Mouse (Mus musculus) hindbrain, embryonic 16.5 days (tissue): ENCODE results near the gene Zfp970. TPM values are rescaled to one million over a fixed set of nuclear protein-coding genes. Genes with fewer than 3 reads are reported as not detected.
"Not testable (repeated sequence)": the region's sequence is repeated elsewhere in the genome, so short reads cannot be mapped to it uniquely, and the experiment has no call there.

Experiments
- ATAC-seq: fragments of 200-750 bp; cut with Nextera tagmentation; 2 replicates; pipeline ENCODE4 v1.8.0; 2017; ENCODE audit warnings: moderate TSS enrichment, moderate library complexity
- H3K27ac ChIP-seq: fragments of 300-500 bp; sonication (generic); 2 replicates; pipeline ENCODE4 v1.5.1; 2014; ENCODE audit warnings: low read depth, mild to moderate bottlenecking, control low read depth, low read length, moderate library complexity
- H3K27me3 ChIP-seq: fragments of 300-500 bp; sonication (generic); replicated peaks from 2 replicates; pipeline ENCODE4 v1.6.1; 2014; ENCODE audit warnings: low read length; ENCODE audit not compliant: control insufficient read depth, insufficient read depth
- H3K36me3 ChIP-seq: fragments of 300-500 bp; sonication (generic); 2 replicates; pipeline ENCODE4 v1.6.1; 2014; ENCODE audit warnings: mild to moderate bottlenecking, low read length, moderate library complexity, mixed read lengths; ENCODE audit not compliant: control insufficient read depth, insufficient read depth
- H3K4me1 ChIP-seq: fragments of 300-500 bp; sonication (generic); 2 replicates; pipeline ENCODE4 v1.6.1; 2014; ENCODE audit warnings: low read depth, low read length; ENCODE audit not compliant: control insufficient read depth, insufficient read depth
- H3K4me2 ChIP-seq: fragments of 300-500 bp; sonication (generic); 2 replicates; pipeline ENCODE4 v1.6.1; 2014; ENCODE audit warnings: mild to moderate bottlenecking, low read length, control low read depth, moderate library complexity
- H3K4me3 ChIP-seq: fragments of 300-500 bp; sonication (generic); 2 replicates; pipeline ENCODE4 v1.5.1; 2014; ENCODE audit warnings: mild to moderate bottlenecking, low read length, control low read depth, moderate library complexity
- H3K9ac ChIP-seq: fragments of 300-500 bp; sonication (generic); 2 replicates; pipeline ENCODE4 v1.6.1; 2014; ENCODE audit warnings: low read depth, mild to moderate bottlenecking, control low read depth, low read length, moderate library complexity
- H3K9me3 ChIP-seq: fragments of 300-500 bp; sonication (generic); 2 replicates; pipeline ENCODE4 v1.6.1; 2014; ENCODE audit warnings: mild to moderate bottlenecking, low read length, moderate library complexity; ENCODE audit not compliant: control insufficient read depth
- WGBS: fragments of 180-500 bp; shearing (Covaris S2); extraction: QIAGEN DNeasy Blood & Tissue Kit; methylation state at CpG from one replicate; pipeline ENCODE4 v1.1.7; 2014; 5-methylcytosine and 5-hydroxymethylcytosine counted together
- polyA plus RNA-seq: library from polyadenylated mRNA; unstranded; fragments of >200 nt; fragmentation: Nextera tagmentation; extraction: Ambion mirVana; gene quantifications from 2 replicates; pipeline ENCODE4 v1.2.1, GENCODE M21; 2015

Gene Zfp970
- polyA plus RNA-seq, 1 experiment from 2014 or later: 6.4 TPM

GRCm38 (mm10) chr2:177511972-177512371, 47.4 kb downstream of the Zfp970 start:
- H3K36me3 ChIP-seq, H3K27ac ChIP-seq, H3K27me3 ChIP-seq, H3K4me2 ChIP-seq, ATAC-seq, H3K9ac ChIP-seq, H3K9me3 ChIP-seq, H3K4me1 ChIP-seq, H3K4me3 ChIP-seq: not testable (repeated sequence)
- 89% methylated on average over 3 of the region's 3 CpGs for WGBS

GRCm38 (mm10) chr2:177513991-177514479, 49.5 kb downstream of the Zfp970 start:
- H3K4me2 ChIP-seq, H3K4me1 ChIP-seq, H3K9me3 ChIP-seq, H3K27ac ChIP-seq, H3K27me3 ChIP-seq, H3K9ac ChIP-seq, H3K36me3 ChIP-seq, H3K4me3 ChIP-seq, ATAC-seq: not testable (repeated sequence)
- 86% methylated on average over 4 of the region's 4 CpGs for WGBS

DNA sequence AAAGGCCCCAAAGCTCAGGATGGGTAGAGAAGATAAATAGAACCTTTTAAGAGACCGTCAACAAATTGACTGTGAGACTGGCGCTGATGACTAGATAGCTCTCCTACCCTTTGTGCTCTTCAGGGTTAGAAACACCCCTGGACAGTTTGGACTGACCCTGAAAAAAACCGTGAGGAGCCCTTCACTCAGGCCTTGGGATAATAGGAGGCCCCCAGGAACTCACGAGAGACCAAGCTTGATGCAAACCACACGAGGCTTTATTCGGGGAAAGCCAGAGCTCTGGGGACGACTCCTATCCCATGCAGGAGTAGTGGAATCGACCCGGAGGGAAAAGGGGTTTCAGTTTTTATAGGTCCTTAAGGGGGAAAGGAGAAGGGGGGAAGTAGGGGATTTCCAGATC, 53.2 kb downstream of the Zfp970 start:
- H3K9me3 ChIP-seq: not testable (repeated sequence)

GRCm38 (mm10) chr2:177518354-177518753, 53.8 kb downstream of the Zfp970 start:
- H3K9me3 ChIP-seq, H3K4me2 ChIP-seq, H3K27me3 ChIP-seq, H3K9ac ChIP-seq, ATAC-seq, H3K4me3 ChIP-seq, H3K36me3 ChIP-seq, H3K27ac ChIP-seq, H3K4me1 ChIP-seq: not testable (repeated sequence)
- WGBS: 88% methylated on average over 7 of the region's 7 CpGs

More for the DNA sequence above, 53.2 kb downstream of the Zfp970 start:
- not testable (repeated sequence) for H3K9ac ChIP-seq, H3K36me3 ChIP-seq, H3K27ac ChIP-seq, H3K4me3 ChIP-seq, ATAC-seq, H3K27me3 ChIP-seq, H3K4me2 ChIP-seq, H3K4me1 ChIP-seq
- WGBS: 86% methylated on average over 9 of the region's 9 CpGs

DNA sequence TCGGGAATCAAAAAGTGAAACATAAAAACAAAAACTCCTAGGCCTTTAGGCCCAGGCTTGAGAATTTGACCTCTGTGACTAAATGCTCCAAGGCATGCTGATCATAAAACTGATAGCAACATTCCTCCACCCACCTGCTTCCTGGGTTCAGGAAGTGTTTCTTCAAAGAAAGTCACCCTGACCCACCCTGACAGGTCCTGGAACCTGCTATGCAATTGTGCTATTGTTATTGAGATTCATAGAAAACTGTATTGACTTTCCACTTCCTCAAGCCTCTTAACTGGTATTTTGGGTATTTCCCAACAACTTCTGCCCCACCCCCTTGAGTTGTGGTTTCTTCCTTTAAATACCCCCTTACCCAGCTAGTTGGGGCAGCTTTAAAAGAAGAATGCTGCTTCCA, 54.4 kb downstream of the Zfp970 start:
- ATAC-seq, H3K36me3 ChIP-seq, H3K9me3 ChIP-seq, H3K27me3 ChIP-seq, H3K27ac ChIP-seq, H3K9ac ChIP-seq, H3K4me1 ChIP-seq, H3K4me3 ChIP-seq, H3K4me2 ChIP-seq: not testable (repeated sequence)
- 86% methylated on average over 1 of the region's 1 CpGs for WGBS

DNA sequence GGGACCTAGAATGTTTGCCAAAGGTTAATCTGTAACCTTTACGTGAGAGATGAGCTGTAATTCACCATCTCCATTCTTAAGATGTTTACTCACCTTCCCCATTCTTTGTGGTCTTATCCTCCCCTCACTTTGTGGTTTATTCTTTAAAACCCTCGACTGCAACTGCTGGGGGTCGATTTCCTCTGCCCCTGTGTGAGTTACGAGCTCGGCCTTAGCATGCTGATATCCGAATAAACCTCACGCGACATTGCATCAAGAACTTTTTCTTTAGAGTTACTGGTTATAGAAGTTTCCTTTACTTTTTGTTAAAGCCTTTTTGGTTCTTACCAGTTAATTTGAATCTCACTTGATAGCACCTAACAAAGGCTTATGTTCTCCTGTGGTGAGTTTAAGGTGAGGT, 55.5 kb downstream of the Zfp970 start:
- Histone ChIP-seq H3K27ac (no peak overlapping the region), H3K36me3 (no peaks in the 10 kb centered on the region), H3K9me3 (peaks cover 8% of the 10 kb centered on the region), H3K4me2 (no peak overlapping the region), H3K4me1 (no peaks in the 10 kb centered on the region), H3K4me3 (no peak overlapping the region), H3K9ac (no peak overlapping the region), H3K27me3 (no peaks in the 10 kb centered on the region)
- WGBS: 84% methylated on average over 8 of the region's 8 CpGs
- no peak for ATAC-seq

- Histone ChIP-seq H3K4me2 (no peak overlapping the region), H3K27me3 (no peaks in the 10 kb centered on the region), H3K27ac (no peak overlapping the region), H3K36me3 (no peaks in the 10 kb centered on the region), H3K9ac (no peak overlapping the region), H3K4me3 (no peak overlapping the region), H3K4me1 (no peaks in the 10 kb centered on the region), H3K9me3 (peaks cover 8% of the 10 kb centered on the region)
- WGBS: 93% methylated on average over 19 of the region's 20 CpGs
- ATAC-seq: no peak
Measured at GRCm38 (mm10) chr2:177523061-177523460, 58.5 kb downstream of the Zfp970 start.

DNA sequence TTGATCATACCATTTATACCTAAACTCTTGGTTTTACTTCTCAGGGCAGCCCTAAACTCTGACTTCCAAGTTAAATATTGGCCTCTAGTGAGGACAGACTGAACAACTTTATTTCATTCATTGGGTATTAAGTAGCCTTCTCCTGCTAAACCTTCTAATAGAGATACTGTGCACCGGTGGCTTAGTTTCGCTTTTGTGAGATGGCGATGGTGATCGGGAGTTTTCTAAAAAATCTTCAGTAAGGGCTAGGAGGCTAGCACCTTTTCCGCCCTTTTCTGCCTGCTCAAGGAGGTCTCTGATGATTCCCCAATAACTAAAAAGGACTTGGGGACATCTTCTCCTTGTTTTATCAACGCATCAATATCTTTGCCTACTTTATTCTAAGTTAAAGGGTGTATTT, 59.1 kb downstream of the Zfp970 start:
- not testable (repeated sequence) for H3K9me3 ChIP-seq, H3K4me3 ChIP-seq, H3K4me2 ChIP-seq, ATAC-seq, H3K27ac ChIP-seq, H3K27me3 ChIP-seq, H3K36me3 ChIP-seq, H3K9ac ChIP-seq, H3K4me1 ChIP-seq
- WGBS: 89% methylated on average over 6 of the region's 6 CpGs

GRCm38 (mm10) chr2:177524171-177524570, 59.6 kb downstream of the Zfp970 start:
- not testable (repeated sequence) for H3K27ac ChIP-seq, H3K4me3 ChIP-seq, H3K9me3 ChIP-seq, H3K27me3 ChIP-seq, H3K4me2 ChIP-seq, H3K9ac ChIP-seq, ATAC-seq, H3K36me3 ChIP-seq, H3K4me1 ChIP-seq
- 90% methylated on average over 16 of the region's 16 CpGs for WGBS
